Mouse (Mus musculus) testis, postnatal 14 days (tissue): Measurements from ENCODE around the gene Olfr313.
A peak's percentile ranks its signal among the peaks of the same experiment; 100 is the strongest.

Source experiments
- DNase-seq: peaks from one replicate; pipeline ENCODE4 v3.0.0; 2021; ENCODE audit warnings: low spot score

Gene Olfr313

GRCm38 (mm10) chr11:58849731-58850130 is 34.9 kb downstream of the Olfr313 start:
- no peak for DNase-seq

GRCm38 (mm10) chr11:58860744-58861143 is 45.9 kb downstream of the Olfr313 start:
- no peak for DNase-seq

GRCm38 (mm10) chr11:58867039-58867953 is 52.5 kb downstream of the Olfr313 start, which contains the start of gene 2810021J22Rik:
Gene 2810021J22Rik (plus strand): TSS chr11:58867216.
- DNase-seq: peak; percentile 80

DNA sequence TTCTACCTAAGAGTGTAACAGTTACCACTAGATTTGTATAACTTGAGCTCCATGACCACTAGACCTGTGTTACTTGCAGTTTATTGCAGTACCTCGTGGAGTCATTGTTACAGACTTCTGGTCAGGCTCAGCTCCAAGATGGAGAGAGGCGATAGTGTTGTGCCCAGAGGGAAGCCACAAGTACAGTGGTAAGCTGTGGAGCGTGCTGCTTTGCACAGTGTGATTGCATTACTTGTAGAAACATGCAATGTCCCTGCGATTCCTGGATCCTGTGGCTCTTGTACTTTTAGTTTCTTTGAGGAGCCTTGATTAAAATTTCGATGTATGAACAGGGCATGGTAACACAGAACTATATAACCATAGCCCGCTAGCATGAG is 53.1 kb downstream of the Olfr313 start:
- DNase-seq: peak; percentile 21
